Mouse (Mus musculus) left cerebral cortex, postnatal 4 days (tissue): ENCODE data around the gene Nutf2-ps1. TPM values are rescaled to one million over a fixed set of nuclear protein-coding genes. Genes with fewer than 3 reads are reported as not detected.

Experiments
- total RNA-seq, 2 experiments: library from RNA; stranded (reverse); gene quantifications; 2 replicates each; pipeline ENCODE4 v1.2.3; 2021

Nutf2-ps1 gene
- total RNA-seq, 2 experiments from 2014 or later = 67.0 to 78.7 TPM

Other genes starting within 250 kb of the Nutf2-ps1 start
- not detected for gene Gm10197, start 217.3 kb downstream of the Nutf2-ps1 start, total RNA-seq
- gene Smndc1, start 198.5 kb downstream of the Nutf2-ps1 start, total RNA-seq = 10 to 100 TPM; 38.6 to 45.1 TPM
- gene Dusp5, start 60.0 kb downstream of the Nutf2-ps1 start, total RNA-seq = 1 to 10 TPM; 2.7 to 4.3 TPM
- 10 to 100 TPM; 52.0 to 56.2 TPM for gene Smc3, start 11.3 kb upstream of the Nutf2-ps1 start, total RNA-seq
- gene Rbm20, start 88.2 kb upstream of the Nutf2-ps1 start, total RNA-seq = 1 to 10 TPM; 1.0 to 2.6 TPM